Mouse (Mus musculus) thymus, postnatal 0 days (tissue): ENCODE data around the gene Ikzf1. TPM values are rescaled to one million over a fixed set of nuclear protein-coding genes. Genes with fewer than 3 reads are reported as not detected.

Experiments used
- DNase-seq: peaks from one replicate; pipeline ENCODE4 v3.0.0-alpha.2; 2015; ENCODE audit warnings: low spot score
- polyA plus RNA-seq: library from polyadenylated mRNA; unstranded; fragments of >200 nt; fragmentation: Nextera tagmentation; extraction: Ambion mirVana; gene quantifications from 2 replicates; pipeline ENCODE4 v1.2.1, GENCODE M21; 2015

Gene Ikzf1
- polyA plus RNA-seq, 1 experiment from 2014 or later, result 91.7 TPM

DNA sequence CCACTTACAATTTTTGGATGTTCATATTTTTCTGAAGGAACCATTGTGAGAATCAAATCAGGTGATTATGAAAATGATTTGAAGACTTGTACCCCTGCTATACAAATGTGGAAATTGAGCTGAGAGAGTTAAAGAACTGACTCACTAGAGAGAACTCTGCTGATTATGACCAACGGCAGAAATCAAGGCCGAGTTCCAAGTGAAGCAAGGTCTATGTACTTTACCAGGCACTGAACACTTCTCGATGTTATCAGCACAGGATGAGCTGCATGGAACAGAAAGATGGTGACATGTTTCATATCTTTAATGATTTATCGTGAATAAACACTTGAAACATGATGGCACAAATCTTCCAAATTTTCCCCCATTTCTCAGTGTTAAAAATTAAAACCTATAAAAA, 121.1 kb downstream of the Ikzf1 start:
- no peak for DNase-seq

DNA sequence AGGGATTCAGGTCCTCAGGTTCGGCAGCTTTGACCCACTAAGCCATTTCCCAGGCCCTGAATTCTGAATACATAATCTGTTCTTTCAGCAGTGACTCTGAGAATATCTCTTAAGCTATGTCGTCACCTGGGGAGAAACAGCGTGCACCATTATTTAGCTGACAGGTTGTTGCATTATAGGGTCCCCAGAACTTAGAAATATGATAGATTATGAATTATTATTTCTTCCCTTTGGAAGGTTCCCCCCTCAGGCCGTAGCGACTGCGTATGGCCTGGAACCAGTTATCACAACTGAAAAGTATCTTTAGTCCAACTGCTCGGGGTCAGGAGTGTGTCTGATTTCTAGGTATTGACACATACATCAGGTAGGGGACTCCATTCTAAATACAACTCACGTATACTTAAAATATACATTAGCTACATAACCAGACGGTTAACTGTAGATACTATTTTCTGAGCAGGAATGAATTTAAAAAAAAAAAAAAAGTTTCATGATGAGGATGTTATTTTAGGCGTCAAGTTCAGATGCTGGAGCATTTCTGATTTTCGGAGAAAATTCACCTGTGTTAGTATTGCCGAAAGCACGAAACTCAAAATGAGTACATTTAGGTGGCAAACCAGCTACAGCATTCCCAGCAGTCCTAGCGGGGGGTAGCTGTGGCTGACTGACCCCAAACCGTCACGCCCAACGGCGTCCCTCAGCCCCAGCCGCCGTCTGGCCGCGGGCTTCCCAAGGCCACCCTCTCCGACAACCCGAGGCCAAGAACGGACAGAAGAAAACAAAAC, 123.4 kb downstream of the Ikzf1 start:
- DNase-seq, result no peak

DNA sequence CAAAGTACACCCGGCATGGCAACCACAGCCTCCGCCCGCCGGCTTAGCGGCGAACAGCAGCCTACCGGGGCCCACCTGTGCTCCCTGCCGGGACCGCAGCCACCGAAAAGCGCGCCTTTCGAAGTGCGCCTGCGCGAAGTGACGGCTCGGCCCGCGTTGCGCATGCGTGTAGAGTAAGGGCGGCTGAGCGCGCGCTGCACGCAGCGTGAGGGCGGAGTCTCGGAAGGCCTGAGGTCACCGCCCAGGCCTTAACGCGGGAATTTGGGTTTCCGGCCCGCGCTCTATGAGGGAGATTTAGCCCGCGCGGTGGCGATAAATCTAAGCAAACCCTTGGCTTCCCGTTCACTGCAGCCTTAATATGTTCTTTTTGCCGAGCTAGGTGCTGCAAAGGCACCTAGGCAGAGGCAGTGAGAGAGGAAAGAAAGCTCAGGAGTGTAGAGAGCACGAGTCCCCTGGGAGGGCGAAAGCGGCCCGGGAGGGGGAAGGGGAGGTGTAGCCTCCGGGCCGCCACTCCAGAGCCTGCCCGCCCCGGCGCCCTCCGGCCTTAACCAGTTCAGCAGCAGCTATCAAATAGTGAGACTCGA, 124.1 kb downstream of the Ikzf1 start, which contains the start of gene Fignl1:
Fignl1 (minus strand) TSS at position 143 of the 584 bp plus-strand sequence.
- peak; percentile 99 for DNase-seq

DNA sequence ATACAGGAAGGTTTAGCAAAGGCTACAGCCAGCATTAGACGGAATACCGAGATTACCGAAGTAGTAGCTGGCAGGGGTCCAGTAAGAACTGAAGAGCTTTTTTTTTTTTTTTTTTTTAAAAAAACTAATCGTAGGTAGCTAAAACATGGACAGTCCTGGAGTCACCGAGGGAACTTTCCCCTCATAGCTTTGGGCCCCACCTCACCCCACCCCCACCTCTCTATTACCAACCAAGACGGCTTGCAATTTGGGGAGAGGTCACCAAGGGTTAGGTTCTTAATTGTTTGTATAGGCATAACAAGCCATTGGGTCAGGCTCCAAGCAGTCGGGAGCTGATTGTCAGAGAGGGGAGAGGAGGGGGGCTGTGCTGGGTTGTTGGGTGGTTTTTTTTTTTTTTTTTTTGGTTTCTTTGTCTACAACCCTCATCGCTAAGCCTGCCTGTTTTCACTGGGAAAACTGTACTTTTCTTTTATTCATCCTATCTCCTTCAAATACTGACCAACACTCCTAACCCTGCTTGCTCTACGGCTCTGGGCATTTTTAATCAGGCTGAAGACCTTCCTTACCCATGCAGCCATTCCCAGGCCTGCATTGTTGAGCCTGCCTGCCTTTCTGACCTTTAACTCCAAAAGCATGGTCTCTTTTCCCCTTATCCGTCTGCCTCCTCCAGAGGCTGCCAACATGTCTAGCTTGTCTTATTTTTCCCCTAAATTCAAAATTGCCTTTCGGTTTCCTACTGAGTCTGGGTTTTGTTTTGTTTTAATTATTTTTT, 124.8 kb downstream of the Ikzf1 start:
- DNase-seq, result peak; percentile 12

DNA sequence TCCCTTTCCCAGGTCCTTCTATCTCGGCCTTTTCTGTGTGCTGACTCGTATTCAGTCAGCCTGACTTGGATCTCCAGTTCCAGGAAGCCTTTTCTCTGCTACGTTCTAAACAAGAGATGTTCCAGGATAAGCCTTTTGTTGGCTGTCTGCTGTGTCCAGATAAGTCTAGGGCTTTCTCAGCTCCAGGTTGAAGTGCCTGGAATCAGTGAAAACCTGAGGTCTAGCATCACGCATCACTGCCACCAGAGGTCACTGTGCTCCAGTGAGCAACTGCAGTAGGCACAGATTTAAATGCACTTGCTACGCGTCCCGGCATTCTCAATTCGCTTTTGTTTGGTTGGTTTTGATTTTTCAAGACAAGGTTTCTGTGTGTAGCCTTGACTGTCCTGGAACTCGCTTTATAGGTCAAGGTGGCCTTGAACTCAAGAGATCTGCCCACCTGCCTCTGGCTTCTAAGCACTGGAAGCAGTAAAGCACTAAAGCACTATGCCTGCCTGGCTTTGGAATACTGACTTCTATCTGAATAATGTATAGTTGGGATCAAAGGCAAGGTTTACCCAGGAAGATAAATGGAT, 127.2 kb downstream of the Ikzf1 start:
- DNase-seq, result peak; percentile 83

DNA sequence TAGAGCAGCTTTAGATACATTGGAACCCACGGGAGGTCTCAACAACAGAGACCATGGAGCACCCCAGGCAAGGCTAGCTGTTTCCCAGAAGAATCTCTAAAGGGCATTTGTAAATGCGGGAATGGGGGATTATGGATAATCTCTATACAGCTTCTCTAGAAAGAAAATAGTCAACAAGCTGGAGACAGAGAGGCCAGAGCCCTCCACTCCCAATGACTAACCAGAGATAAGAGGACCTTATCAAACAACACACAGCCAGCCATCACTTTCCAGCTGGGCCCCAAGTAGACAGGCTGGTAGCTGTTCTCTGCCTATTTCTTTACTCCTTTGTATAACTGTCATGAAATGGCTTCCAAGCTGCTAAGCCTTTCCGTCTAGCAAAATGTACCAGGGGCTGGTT, 130.9 kb downstream of the Ikzf1 start:
- DNase-seq, result no peak

DNA sequence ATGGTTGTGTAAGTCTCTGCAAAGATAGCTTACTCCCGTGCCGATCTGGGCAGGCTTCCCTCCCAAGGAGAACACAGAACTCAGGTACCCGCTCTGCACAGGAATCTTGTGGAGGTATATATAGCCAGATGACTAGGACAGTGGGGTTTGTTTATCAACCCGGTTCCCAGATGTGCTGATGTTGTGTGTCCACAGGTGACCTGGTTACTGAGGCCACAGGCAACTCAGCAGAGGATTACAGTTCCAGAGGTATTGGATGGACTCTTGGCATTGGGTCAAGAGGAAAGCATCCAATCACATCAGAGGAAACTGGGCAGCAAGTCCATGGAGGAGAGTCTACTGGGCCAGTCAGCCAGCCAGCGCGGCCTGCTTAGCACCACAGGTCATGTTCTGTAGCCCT, 134.0 kb downstream of the Ikzf1 start:
- no peak for DNase-seq

DNA sequence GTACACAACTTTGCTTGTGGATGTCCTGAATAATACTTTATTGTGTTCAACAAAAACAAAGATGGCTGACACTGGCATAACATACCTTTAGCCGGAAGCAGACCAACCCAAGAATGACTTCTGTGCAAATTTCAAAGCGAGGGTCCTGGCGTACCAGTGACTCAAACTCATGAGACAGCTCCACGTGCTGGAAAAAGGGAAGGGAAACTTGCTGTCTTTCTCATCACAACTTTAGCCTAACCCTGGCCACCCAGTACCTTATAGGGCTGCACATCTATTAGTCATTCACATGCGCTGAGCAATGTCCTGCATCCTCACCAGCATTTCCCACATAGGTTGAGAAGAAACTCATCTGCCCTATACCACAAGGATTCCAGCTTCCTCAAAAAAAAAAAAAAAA, 134.4 kb downstream of the Ikzf1 start:
- no peak for DNase-seq

DNA sequence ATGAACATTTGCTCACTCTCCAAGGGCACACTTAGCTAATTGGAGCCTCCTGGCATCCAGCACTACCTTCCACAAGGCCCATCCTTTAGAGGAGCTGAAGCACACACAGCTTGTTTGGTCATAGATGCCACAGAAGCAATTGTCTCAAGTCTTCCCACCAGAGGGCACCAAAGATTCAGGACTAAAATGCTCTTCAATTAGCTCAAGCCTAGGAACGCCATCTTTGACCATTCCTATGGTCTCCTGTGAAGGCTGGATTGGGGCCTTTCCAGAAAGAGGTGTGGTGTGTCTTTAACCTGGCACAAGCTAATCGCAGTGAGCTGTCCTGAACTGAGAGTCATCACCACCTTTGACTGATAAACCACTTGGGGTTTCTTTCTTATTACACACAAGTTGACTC, 135.4 kb downstream of the Ikzf1 start:
- peak; percentile 89 for DNase-seq

DNA sequence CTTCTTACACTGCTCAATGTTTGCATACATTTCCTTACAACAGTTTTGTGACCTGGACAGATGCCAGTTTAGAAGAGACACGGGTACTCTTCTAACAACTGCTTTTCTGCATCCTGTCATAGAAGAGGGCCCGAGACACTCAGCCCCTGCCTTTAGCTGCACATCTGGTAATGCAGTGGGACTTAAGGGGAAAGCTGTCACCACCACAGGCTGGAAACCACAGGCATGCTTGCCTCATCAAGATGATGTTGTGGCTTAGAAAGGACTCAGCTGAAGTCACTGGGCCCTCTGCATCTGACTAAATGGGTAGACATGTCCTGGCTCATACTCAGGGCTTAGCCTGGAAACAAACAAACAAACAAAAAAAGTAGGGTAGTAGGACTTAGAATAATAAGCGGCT, 135.9 kb downstream of the Ikzf1 start:
- DNase-seq, result peak; percentile 74

DNA sequence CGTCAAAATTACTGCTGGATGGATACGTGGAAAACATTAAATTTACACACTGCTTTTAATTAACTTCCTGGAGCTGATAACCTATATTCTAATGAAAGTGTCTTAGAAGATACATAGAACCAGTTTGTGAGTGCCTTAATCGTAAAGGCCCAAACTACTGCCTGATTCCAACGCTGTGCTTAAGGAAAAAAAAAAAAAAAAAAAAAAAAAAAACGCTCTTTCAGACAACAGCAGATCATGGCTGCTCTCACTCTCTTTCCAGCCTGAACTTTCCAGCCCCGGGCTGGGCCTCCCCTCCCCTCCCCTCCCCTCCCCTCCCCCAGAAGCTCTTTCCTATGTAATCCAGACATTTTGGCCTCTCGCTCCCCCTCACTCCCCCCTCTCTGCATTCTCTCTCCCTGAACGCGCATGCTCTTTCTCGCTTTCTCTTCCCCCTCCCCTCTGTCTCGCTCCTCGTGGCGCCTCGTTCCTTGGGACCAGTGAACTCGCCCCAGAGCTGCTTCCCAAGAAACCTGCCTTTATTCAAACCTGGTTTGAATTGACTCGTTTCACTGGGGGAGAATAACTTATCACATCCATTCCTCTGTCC, 136.7 kb downstream of the Ikzf1 start:
- DNase-seq, result no peak

Other genes starting within 250 kb of the Ikzf1 start
- 5.1 and 5.9 TPM in 2 replicates for gene Spata48, start 222.9 kb upstream of the Ikzf1 start, polyA plus RNA-seq
- 1.5 and 1.6 TPM in 2 replicates for gene Zpbp, start 222.6 kb upstream of the Ikzf1 start, polyA plus RNA-seq
- not detected in 2 replicates for gene 4930512M02Rik, start 57.2 kb upstream of the Ikzf1 start, polyA plus RNA-seq
- gene Fignl1, start 124.0 kb downstream of the Ikzf1 start, polyA plus RNA-seq, result 62.4 and 65.6 TPM in 2 replicates
- gene Ddc, start 213.1 kb downstream of the Ikzf1 start, polyA plus RNA-seq, result 4.9 and 7.8 TPM in 2 replicates